Mouse (Mus musculus) ES-E14 (cell line): ENCODE results near the gene Minar1.

ENCODE experiments used
- CHD2 ChIP-seq: IDR thresholded peaks from 2 replicates; pipeline ENCODE4 v1.6.1; 2014; ENCODE audit warnings: mild to moderate bottlenecking, low read depth, low read length, inconsistent platforms
- HCFC1 ChIP-seq: IDR thresholded peaks from 2 replicates; pipeline ENCODE4 v1.6.1; 2012; ENCODE audit warnings: low read length, inconsistent platforms, borderline replicate concordance; ENCODE audit not compliant: insufficient read depth
- MAFK ChIP-seq: IDR thresholded peaks from 2 replicates; pipeline ENCODE4 v1.6.1; 2014; ENCODE audit warnings: mild to moderate bottlenecking, low read depth, low read length, inconsistent platforms; ENCODE audit not compliant: insufficient read depth
- ZC3H11A ChIP-seq: IDR thresholded peaks from 2 replicates; pipeline ENCODE4 v1.6.1; 2012; ENCODE audit warnings: low read depth, mild to moderate bottlenecking, inconsistent platforms, low read length, borderline replicate concordance
- ZNF384 ChIP-seq: IDR thresholded peaks from 2 replicates; pipeline ENCODE4 v1.6.1; 2012; ENCODE audit warnings: low read depth, low read length, inconsistent platforms

- no peak for TF ChIP-seq ZC3H11A
- TF ChIP-seq ZNF384, result no peak
- TF ChIP-seq CHD2, result no peak
- TF ChIP-seq HCFC1, result no peak
- TF ChIP-seq MAFK, result no peak
Measured at GRCm38 (mm10) chr9:89596392-89596791, 26.5 kb downstream of the Minar1 start.
